Mouse (Mus musculus) left cerebral cortex, postnatal 4 days (tissue): ENCODE results near the gene Prrt4. TPM values are rescaled to one million over a fixed set of nuclear protein-coding genes. Genes with fewer than 3 reads are reported as not detected.
"Not testable (repeated sequence)": the region's sequence is repeated elsewhere in the genome, so short reads cannot be mapped to it uniquely, and the experiment has no call there.

ENCODE experiments used
- DNase-seq: peaks from one replicate; pipeline ENCODE4 v3.0.0-alpha.2; 2022
- intact Hi-C: fragments of 180-260 bp; cut with DNase I; formaldehyde crosslinking; loops from one replicate; pipeline ENCODE4 v1.15.1; 2025
- microRNA-seq: library from miRNA; unstranded; fragments of <30 nt; microRNA quantifications from one replicate; pipeline ENCODE4 v1.2.0, GENCODE M21; 2022
- total RNA-seq, 2 experiments: library from RNA; stranded (reverse); gene quantifications; 2 replicates each; pipeline ENCODE4 v1.2.3; 2021

The Prrt4 gene
- total RNA-seq, 2 experiments from 2014 or later, result 15.1 to 19.1 TPM

DNA sequence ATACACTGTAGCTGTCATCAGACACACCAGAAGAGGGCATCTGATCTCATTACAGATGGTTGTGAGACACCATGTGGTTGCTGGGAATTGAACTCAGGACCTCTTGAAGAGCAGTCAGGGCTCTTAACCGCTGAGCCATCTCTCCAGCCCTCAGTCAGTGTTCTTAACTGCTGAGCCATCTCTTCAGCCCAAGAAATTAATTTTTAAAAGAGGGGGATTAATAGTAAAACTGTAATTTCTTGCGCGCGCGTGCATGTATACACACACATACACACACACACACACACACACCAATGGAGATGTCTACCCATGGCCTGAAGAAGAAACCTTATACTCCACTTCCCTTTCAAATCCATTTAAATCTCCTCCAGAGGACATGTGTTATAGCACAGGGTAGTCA, 18.1 kb downstream of the Prrt4 start:
- intact Hi-C loops, result not testable (repeated sequence)

GRCm38 (mm10) chr6:29160786-29161185, 18.6 kb downstream of the Prrt4 start:
- DNase-seq, result no peak
- intact Hi-C loops, result no loop called here

More for the DNA sequence above, 18.1 kb downstream of the Prrt4 start:
- not testable (repeated sequence) for DNase-seq

DNA sequence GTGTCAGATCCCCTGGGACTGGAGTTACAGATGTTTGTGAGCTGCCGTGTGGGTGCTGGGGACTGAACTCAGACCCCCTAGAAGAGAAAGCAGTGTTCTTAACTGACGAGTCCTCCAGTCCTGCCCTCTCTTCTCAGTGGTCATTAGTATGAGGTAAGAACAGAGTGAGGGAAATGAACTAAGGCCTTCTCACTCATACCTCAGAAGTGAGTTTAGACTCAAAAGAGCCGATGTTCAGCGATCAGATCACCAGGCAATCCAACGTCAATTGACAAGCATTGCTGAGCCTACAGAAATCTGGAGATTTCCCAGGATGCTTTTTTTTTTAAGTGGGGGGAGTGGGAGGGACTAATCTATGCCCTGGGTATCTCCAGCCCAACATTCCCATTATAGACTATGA, 23.1 kb downstream of the Prrt4 start:
- intact Hi-C loops, result no loop called here
- DNase-seq, result no peak

- intact Hi-C loops, result no loop called here
- no peak for DNase-seq
Measured at GRCm38 (mm10) chr6:29150001-29150400, 29.4 kb downstream of the Prrt4 start.

GRCm38 (mm10) chr6:29147407-29148010, 31.9 kb downstream of the Prrt4 start:
- intact Hi-C loops, result loop anchor here (10.0 kb wide), 1 partner anchor 313 kb away; the partner anchor contains the start of gene Lrrc4
- no peak for DNase-seq

GRCm38 (mm10) chr6:29146641-29147040, 32.7 kb downstream of the Prrt4 start:
- intact Hi-C loops, result loop anchor here (10.0 kb wide), 1 partner anchor 312 kb away; the partner anchor contains the start of gene Lrrc4

DNA sequence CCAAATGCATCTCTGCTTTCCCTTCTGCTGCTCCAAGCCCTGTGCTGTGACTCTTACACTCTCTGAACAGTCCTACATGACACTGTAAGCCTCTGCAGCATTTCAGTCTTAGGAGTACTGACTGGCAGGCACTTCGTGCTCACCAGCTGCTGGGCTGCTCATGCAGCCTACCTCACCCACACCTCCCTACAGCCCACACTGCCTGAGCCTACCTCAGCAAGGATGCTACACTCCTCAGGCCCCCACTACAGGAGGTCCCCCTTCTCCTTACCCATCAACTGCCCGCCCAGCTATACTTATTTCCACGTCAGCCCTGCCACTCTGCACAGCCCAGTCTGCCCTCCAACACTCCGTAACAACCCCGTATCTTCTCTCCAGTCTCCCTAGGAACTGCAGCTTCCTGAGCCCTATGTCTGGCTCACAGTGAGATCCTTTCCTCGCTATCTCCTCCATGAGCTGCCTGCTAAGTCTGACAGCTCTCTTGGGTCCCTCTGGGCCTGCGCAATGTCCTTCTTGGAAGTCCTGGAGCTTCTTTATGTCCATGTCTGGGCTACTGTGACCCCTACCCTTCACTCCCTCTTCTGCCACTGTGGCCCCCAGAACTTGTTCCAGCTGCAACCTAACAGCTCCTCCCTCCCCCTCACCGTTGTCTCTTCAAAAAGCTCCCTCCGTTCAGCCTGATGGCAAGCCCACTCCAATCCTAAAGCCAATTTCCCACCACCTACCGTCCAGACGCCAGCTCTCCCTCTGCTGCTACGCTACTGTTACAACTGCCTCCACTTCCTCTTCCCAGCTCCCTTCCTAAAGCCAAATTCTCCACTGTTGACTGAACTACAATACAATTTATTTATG, 33.7 kb downstream of the Prrt4 start:
- DNase-seq, result no peak
- intact Hi-C loops, result loop anchor here (10.0 kb wide), 1 partner anchor 311 kb away; the partner anchor contains the start of gene Lrrc4

More at GRCm38 (mm10) chr6:29146641-29147040, 32.7 kb downstream of the Prrt4 start:
- DNase-seq, result no peak

DNA sequence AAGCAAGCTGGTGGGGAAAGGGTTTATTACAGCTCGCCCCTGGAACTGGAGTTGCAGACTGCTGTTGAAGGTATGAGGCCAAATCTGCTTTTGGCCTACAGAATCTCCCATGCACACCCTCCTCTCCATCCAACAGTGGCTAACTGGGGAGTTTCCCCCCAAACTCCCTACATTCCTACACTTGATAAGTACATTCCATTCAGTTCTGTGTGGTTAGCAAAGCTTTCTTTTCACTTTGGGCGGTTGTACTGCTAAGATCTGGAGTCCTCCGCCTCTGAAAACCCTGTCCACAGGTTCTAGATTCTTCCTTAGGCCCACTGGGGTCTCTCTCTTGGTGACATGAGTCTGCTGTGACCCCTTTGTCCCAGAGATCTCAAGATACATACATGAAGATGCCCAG, 34.4 kb downstream of the Prrt4 start:
- intact Hi-C loops, result loop anchor here (5.0 to 10.0 kb wide), 2 partner anchors 310 to 618 kb away; partner anchors contain the start of gene Lrrc4
- DNase-seq, result no peak

- DNase-seq, result peak; percentile 77
- intact Hi-C loops, result loop anchor here (5.0 to 10.0 kb wide), 2 partner anchors 309 to 616 kb away; partner anchors contain the start of gene Lrrc4
Measured at GRCm38 (mm10) chr6:29143608-29144007, 35.8 kb downstream of the Prrt4 start.

- intact Hi-C loops, result no loop called here
- DNase-seq, result no peak
Measured at GRCm38 (mm10) chr6:29137441-29137840, 41.9 kb downstream of the Prrt4 start.

- intact Hi-C loops, result no loop called here
- DNase-seq, result no peak
Measured at GRCm38 (mm10) chr6:29133100-29133499, 46.3 kb downstream of the Prrt4 start.

GRCm38 (mm10) chr6:29126878-29127426, 52.4 kb downstream of the Prrt4 start:
- intact Hi-C loops, result no loop called here
- no peak for DNase-seq

DNA sequence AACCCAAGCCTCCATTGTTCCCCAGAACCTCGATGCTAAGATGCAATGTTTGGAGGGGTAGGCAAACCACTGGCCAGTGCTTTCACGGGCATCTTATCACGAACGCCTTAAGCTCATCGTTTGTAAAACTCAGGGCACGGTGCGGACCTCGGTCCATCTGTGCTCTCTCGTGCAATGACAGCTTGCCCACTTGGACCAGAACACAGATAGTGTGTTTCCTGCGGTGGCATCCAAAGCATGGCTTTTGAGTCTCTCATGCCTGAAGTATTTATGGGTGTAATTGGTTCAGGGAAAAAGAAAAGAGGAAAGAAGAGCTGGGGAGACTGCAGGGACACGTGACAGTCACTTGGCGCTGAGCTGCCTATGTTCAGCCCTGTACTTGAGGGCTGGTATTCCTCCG, 59.4 kb downstream of the Prrt4 start:
- DNase-seq, result no peak

More for the DNA sequence above, 59.4 kb downstream of the Prrt4 start:
- intact Hi-C loops, result no loop called here

Small RNA genes lying within 50 kb of the gene (microRNA-seq; reads per million reads assigned to microRNA genes)
- not detected for gene Gm24303

Other genes starting within 250 kb of the Prrt4 start
- gene Lep, start 119.4 kb downstream of the Prrt4 start, total RNA-seq, result not detected
- 10 to 100 TPM; 44.5 to 51.7 TPM for gene Rbm28, start 14.6 kb downstream of the Prrt4 start, total RNA-seq
- 10 to 100 TPM; 92.7 to 96.6 TPM for gene Impdh1, start 36.8 kb upstream of the Prrt4 start, total RNA-seq
- 10 to 100 TPM in 1 of 2 experiments, 1 to 10 TPM in 1; 9.6 to 10.4 TPM for gene Hilpda, start 92.9 kb upstream of the Prrt4 start, total RNA-seq
- gene Fam71f2, start 100.0 kb upstream of the Prrt4 start, total RNA-seq, result not detected
- not detected for gene Fam71f1, start 139.6 kb upstream of the Prrt4 start, total RNA-seq
- gene Calu, start 168.5 kb upstream of the Prrt4 start, total RNA-seq, result 100 to 1,000 TPM; 103 to 107 TPM
- gene Opn1sw, start 208.9 kb upstream of the Prrt4 start, total RNA-seq, result under 1 TPM in 1 of 2 experiments, not detected in 1; 0.32 TPM
- 10 to 100 TPM; 70.7 to 72.5 TPM for gene Ccdc136, start 216.7 kb upstream of the Prrt4 start, total RNA-seq